ENCODE assay signal across 8 mouse cellular contexts in the genomic region with DNA sequence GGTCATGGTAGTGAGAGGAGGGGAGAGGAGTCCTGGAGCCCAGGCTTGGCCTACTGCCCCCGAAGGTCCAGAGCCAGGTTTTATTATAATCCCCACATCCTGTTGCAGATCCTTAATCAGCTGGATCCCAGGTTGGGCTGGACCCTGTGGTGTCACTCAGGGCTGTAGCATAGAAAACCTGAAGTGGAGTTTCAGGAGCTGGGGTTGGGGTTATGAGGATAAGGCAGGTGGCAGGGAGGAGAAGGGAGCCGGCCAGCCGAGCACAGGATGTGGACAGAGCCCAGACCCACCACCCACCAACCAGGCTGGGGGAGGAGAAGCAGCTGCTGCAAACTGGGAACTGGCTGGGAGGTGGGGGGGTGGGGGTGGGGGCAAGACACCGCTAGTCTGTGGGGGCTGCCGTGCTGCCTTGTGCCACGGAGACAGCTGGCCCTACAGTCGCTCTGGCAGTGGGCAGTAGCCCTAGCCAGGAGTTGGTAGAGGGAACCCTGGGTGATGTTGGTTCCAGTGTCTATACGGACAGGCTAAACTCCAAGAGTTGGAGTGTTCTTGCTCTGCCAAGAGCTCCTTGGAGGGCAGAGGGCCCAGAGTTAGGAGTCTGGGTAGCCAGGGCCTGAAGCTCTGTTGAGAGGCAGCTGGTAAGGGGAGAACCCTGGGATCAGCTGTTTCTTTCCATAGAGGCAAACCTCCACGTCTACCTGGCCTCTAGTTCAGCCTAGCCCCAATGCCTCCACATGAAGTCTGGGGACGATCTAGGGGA.
DNase-seq lines count a peak whose midpoint lies in the region; ATAC-seq and TF ChIP-seq lines count a peak whose summit lies in the region.

No protein-coding gene starts in this region.

- H3K27me3 ChIP-seq in hindbrain, embryonic 14.5 days (ENCODE audit: control insufficient read depth, insufficient read depth, low read length), result 0 out of 2 replicates have a peak, but pooled peaks cover 22% of the 10 kb centered on the region
- peaks cover 68% of the 10 kb centered on the region for H3K27me3 ChIP-seq in limb, embryonic 15.5 days
- H3K27me3 ChIP-seq in midbrain, postnatal 0 days (ENCODE audit: insufficient read depth, low read length), result 0 out of 2 replicates have a peak, but pooled peaks cover 3% of the 10 kb centered on the region

- no peaks in the 10 kb centered on the region for H3K36me3 ChIP-seq in hindbrain, embryonic 14.5 days (replicated peaks; ENCODE audit: control insufficient read depth, insufficient read depth)
- no peaks in the 10 kb centered on the region for H3K36me3 ChIP-seq in limb, embryonic 15.5 days
- no peaks in the 10 kb centered on the region for H3K36me3 ChIP-seq in midbrain, postnatal 0 days (ENCODE audit: insufficient read depth, low read length)

- no peak overlapping the region for H3K9ac ChIP-seq in hindbrain, embryonic 14.5 days
- no peak overlapping the region for H3K9ac ChIP-seq in limb, embryonic 15.5 days
- H3K9ac ChIP-seq in midbrain, postnatal 0 days (replicated peaks; ENCODE audit: low read length, poor library complexity, severe bottlenecking), result no peak overlapping the region

- no peaks in the 10 kb centered on the region for H3K9me3 ChIP-seq in hindbrain, embryonic 14.5 days (ENCODE audit: control insufficient read depth, low read length)
- no peaks in the 10 kb centered on the region for H3K9me3 ChIP-seq in limb, embryonic 15.5 days
- no peaks in the 10 kb centered on the region for H3K9me3 ChIP-seq in midbrain, postnatal 0 days (ENCODE audit: low read length)

- TF ChIP-seq CTCF in midbrain, postnatal 0 days (IDR thresholded peaks at IDR 0.05), result no peak

- peak; percentile 68 for ATAC-seq in hindbrain, embryonic 14.5 days (ENCODE audit: low FRiP score)
- peak; percentile 58; the same call in 1 of the 2 replicates for ATAC-seq in limb, embryonic 15.5 days (ENCODE audit: insufficient number of reproducible peaks, low FRiP score, low TSS enrichment, low read depth)
- ATAC-seq in midbrain, postnatal 0 days (ENCODE audit: low FRiP score), result peak; percentile 71

- 32% methylated on average over 10 of the region's 10 CpGs for WGBS in hindbrain, embryonic 14.5 days
- 38% methylated on average over 10 of the region's 10 CpGs for WGBS in limb, embryonic 15.5 days
- WGBS in midbrain, postnatal 0 days, result 35% methylated on average over 10 of the region's 10 CpGs

- DNase-seq in urinary bladder, postnatal 14 days (ENCODE audit: low spot score), result peak; percentile 70
- DNase-seq in urinary bladder, postnatal 10 days (ENCODE audit: low spot score), result no peak
- DNase-seq in gastrocnemius, adult 18-20 months (ENCODE audit: low spot score), result peak; percentile 65
- DNase-seq in hindbrain, embryonic 14.5 days (ENCODE audit: low spot score), result peak; percentile 76
- peak; percentile 87 for DNase-seq in midbrain, postnatal 0 days (ENCODE audit: low spot score)
- no peak for DNase-seq in layer of hippocampus, adult 9-10 months (ENCODE audit: low spot score)
- no peak for DNase-seq in left cerebral cortex, adult 18-20 months (ENCODE audit: low spot score in 2 of 2)

- H3K27ac ChIP-seq in hindbrain, embryonic 14.5 days, result peak overlapping the region; percentile 33; the same call in 1 of the 2 replicates
- no peak overlapping the region for H3K27ac ChIP-seq in limb, embryonic 15.5 days
- no peak overlapping the region for H3K27ac ChIP-seq in midbrain, postnatal 0 days (ENCODE audit: low read depth, low read length)

- no peak overlapping the region for H3K4me2 ChIP-seq in hindbrain, embryonic 14.5 days (replicated peaks)
- H3K4me2 ChIP-seq in limb, embryonic 15.5 days, result no peak overlapping the region
- no peak overlapping the region for H3K4me2 ChIP-seq in midbrain, postnatal 0 days (ENCODE audit: low read depth, low read length, poor library complexity, severe bottlenecking)

- peaks cover 22% of the 10 kb centered on the region for H3K4me1 ChIP-seq in hindbrain, embryonic 14.5 days (replicated peaks; ENCODE audit: control insufficient read depth, insufficient read depth, low read length)
- H3K4me1 ChIP-seq in limb, embryonic 15.5 days, result peaks cover 29% of the 10 kb centered on the region
- no peaks in the 10 kb centered on the region for H3K4me1 ChIP-seq in midbrain, postnatal 0 days (ENCODE audit: insufficient read depth, low read length)

- no peak overlapping the region for H3K4me3 ChIP-seq in hindbrain, embryonic 14.5 days (replicated peaks; ENCODE audit: low read length)
- no peak overlapping the region for H3K4me3 ChIP-seq in limb, embryonic 15.5 days
- H3K4me3 ChIP-seq in midbrain, postnatal 0 days (ENCODE audit: low read depth, low read length), result no peak overlapping the region

Comparison
In these comparisons a context has a peak if more than half of its experiments do, and no peak if none do; other contexts are left out.
1. DNase-seq: peak in urinary bladder, postnatal 14 days (single experiment), gastrocnemius, adult 18-20 months (single experiment), hindbrain, embryonic 14.5 days (single experiment) and midbrain, postnatal 0 days (single experiment); none in urinary bladder, postnatal 10 days (single experiment), layer of hippocampus, adult 9-10 months (single experiment) and left cerebral cortex, adult 18-20 months (0 of 2).
2. Peak in every context shown above with its lines, with median percentiles within 50 percentile points of each other: ATAC-seq.